ENCODE assay signal across 8 mouse cellular contexts in genomic region chr1:175492683-175493043, GRCm38 (mm10). TPM values are rescaled to one million over a fixed set of nuclear protein-coding genes. Genes with fewer than 3 reads are reported as not detected.
DNase-seq lines count a peak whose midpoint lies in the region; ATAC-seq and TF ChIP-seq lines count a peak whose summit lies in the region.

No protein-coding gene starts in this region.

- no peaks in the 10 kb centered on the region for H3K36me3 ChIP-seq in lung, embryonic 16.5 days (ENCODE audit: control insufficient read depth, insufficient read depth, low read length)
- H3K36me3 ChIP-seq in embryonic facial prominence, embryonic 15.5 days, result no peaks in the 10 kb centered on the region
- H3K36me3 ChIP-seq in limb, embryonic 12.5 days, result no peaks in the 10 kb centered on the region
- H3K36me3 ChIP-seq in small intestine, adult 2 months (ENCODE audit: control insufficient read depth, insufficient read depth, low read length), result no peaks in the 10 kb centered on the region

- peak overlapping the region; percentile 17; the same call in 1 of the 2 replicates for H3K9ac ChIP-seq in lung, embryonic 16.5 days (ENCODE audit: low read length)
- peak overlapping the region; percentile 37 for H3K9ac ChIP-seq in embryonic facial prominence, embryonic 15.5 days
- peak overlapping the region; percentile 54 for H3K9ac ChIP-seq in limb, embryonic 12.5 days (replicated peaks)

- no peaks in the 10 kb centered on the region for H3K9me3 ChIP-seq in lung, embryonic 16.5 days (ENCODE audit: control insufficient read depth, low read length)
- no peaks in the 10 kb centered on the region for H3K9me3 ChIP-seq in embryonic facial prominence, embryonic 15.5 days (replicated peaks)
- no peaks in the 10 kb centered on the region for H3K9me3 ChIP-seq in limb, embryonic 12.5 days

- intact Hi-C loops in gastrocnemius, postnatal 36 days (cut with DNase I), result no loop called here

- H3K27me3 ChIP-seq in lung, embryonic 16.5 days (ENCODE audit: control insufficient read depth, insufficient read depth, low read depth, low read length), result peaks cover 24% of the 10 kb centered on the region
- peaks cover 17% of the 10 kb centered on the region for H3K27me3 ChIP-seq in embryonic facial prominence, embryonic 15.5 days
- H3K27me3 ChIP-seq in limb, embryonic 12.5 days, result peaks cover 37% of the 10 kb centered on the region
- peaks cover 8% of the 10 kb centered on the region; the same call in 1 of the 2 replicates for H3K27me3 ChIP-seq in small intestine, adult 2 months (ENCODE audit: control insufficient read depth, insufficient read depth, low read length)

- TF ChIP-seq CTCF in small intestine, adult 2 months (IDR thresholded peaks at IDR 0.05; ENCODE audit: extremely low read depth, insufficient read length, insufficient replicate concordance, low read depth, low read length), result no peak

- 3% methylated on average over 11 of the region's 11 CpGs for WGBS in lung, embryonic 16.5 days
- 1% methylated on average over 11 of the region's 11 CpGs for WGBS in embryonic facial prominence, embryonic 15.5 days
- under 1% methylated on average over 11 of the region's 11 CpGs for WGBS in limb, embryonic 12.5 days
- 0% methylated on average over 11 of the region's 11 CpGs for WGBS in small intestine, adult 2 months

- H3K4me3 ChIP-seq in lung, embryonic 16.5 days (ENCODE audit: low read length), result peak overlapping the region; percentile 59
- peak overlapping the region; percentile 62 for H3K4me3 ChIP-seq in embryonic facial prominence, embryonic 15.5 days (replicated peaks)
- H3K4me3 ChIP-seq in limb, embryonic 12.5 days (replicated peaks), result peak overlapping the region; percentile 67
- peak overlapping the region; percentile 60 for H3K4me3 ChIP-seq in small intestine, adult 2 months (ENCODE audit: low read depth, low read length)

- H3K4me2 ChIP-seq in lung, embryonic 16.5 days (ENCODE audit: low read depth, low read length), result peak overlapping the region; percentile 99
- peak overlapping the region; percentile 99 for H3K4me2 ChIP-seq in embryonic facial prominence, embryonic 15.5 days (replicated peaks)
- H3K4me2 ChIP-seq in limb, embryonic 12.5 days, result peak overlapping the region; percentile 99

- DNase-seq in lung, postnatal 14 days, result no peak
- DNase-seq in cerebellum, postnatal 25 days, result no peak
- DNase-seq in gastrocnemius, postnatal 36 days, result no peak

- no peak for ATAC-seq in lung, embryonic 16.5 days (ENCODE audit: low read depth)
- no peak for ATAC-seq in embryonic facial prominence, embryonic 15.5 days (ENCODE audit: insufficient number of reproducible peaks, low FRiP score, low TSS enrichment, low read depth)
- no peak; the same call in 1 of the 2 replicates for ATAC-seq in limb, embryonic 12.5 days (ENCODE audit: insufficient number of reproducible peaks, insufficient read depth, low FRiP score, low TSS enrichment, low read depth)
- no peak for ATAC-seq in erythroid progenitor cell, adult 5-6 weeks (replicated peaks; ENCODE audit: low FRiP score, poor library complexity, severe bottlenecking)

- TF ChIP-seq POLR2A in small intestine, adult 2 months (IDR thresholded peaks at IDR 0.05; ENCODE audit: low read depth, low read length), result no peak

- no peaks in the 10 kb centered on the region; the same call in 1 of the 2 replicates for H3K4me1 ChIP-seq in lung, embryonic 16.5 days (replicated peaks; ENCODE audit: control insufficient read depth, insufficient read depth, low read length)
- peaks cover 11% of the 10 kb centered on the region for H3K4me1 ChIP-seq in embryonic facial prominence, embryonic 15.5 days
- no peaks in the 10 kb centered on the region for H3K4me1 ChIP-seq in limb, embryonic 12.5 days (replicated peaks)
- peaks cover 2% of the 10 kb centered on the region for H3K4me1 ChIP-seq in small intestine, adult 2 months (ENCODE audit: control insufficient read depth, insufficient read depth, insufficient read length, low read length)

- no peak overlapping the region for H3K27ac ChIP-seq in lung, embryonic 16.5 days (ENCODE audit: low read length)
- H3K27ac ChIP-seq in embryonic facial prominence, embryonic 15.5 days (replicated peaks), result no peak overlapping the region
- H3K27ac ChIP-seq in limb, embryonic 12.5 days, result no peak overlapping the region
- no peak overlapping the region for H3K27ac ChIP-seq in small intestine, adult 2 months (ENCODE audit: insufficient read depth, low read depth, low read length)

RNA-seq across cellular contexts. Expression of gene Rgs7, which starts 0.4 kb away (rescaled TPM):
- polyA plus RNA-seq in lung, embryonic 16.5 days (2015; fragmentation: Nextera tagmentation; extraction: Ambion mirVana), result 0.39 and 0.41 TPM in 2 replicates
- polyA plus RNA-seq in embryonic facial prominence, embryonic 15.5 days (2015; fragmentation: Nextera tagmentation; extraction: Ambion mirVana), result 0.91 and 1.2 TPM in 2 replicates
- 0.22 and 0.50 TPM in 2 replicates for polyA plus RNA-seq in limb, embryonic 12.5 days (2016; fragmentation: Nextera tagmentation; extraction: Ambion mirVana)
- 0.04 and 0.05 TPM in 2 replicates for polyA plus RNA-seq in small intestine, adult 2 months (2012; rRNA removed)
- total RNA-seq in erythroid progenitor cell, adult 5-6 weeks (2015; ENCODE audit: low replicate concordance), result not detected in 2 replicates
- total RNA-seq in erythroid progenitor cell, adult 5-6 weeks (2017; ENCODE audit: low replicate concordance), result 1.4 TPM in 1 of 2 replicates, not detected in the other
- under 1 TPM; 0.15 to 0.20 TPM for total RNA-seq in gastrocnemius, postnatal 36 days (2021)
